8 mouse cellular contexts compared by ENCODE assay signal in the genomic region with DNA sequence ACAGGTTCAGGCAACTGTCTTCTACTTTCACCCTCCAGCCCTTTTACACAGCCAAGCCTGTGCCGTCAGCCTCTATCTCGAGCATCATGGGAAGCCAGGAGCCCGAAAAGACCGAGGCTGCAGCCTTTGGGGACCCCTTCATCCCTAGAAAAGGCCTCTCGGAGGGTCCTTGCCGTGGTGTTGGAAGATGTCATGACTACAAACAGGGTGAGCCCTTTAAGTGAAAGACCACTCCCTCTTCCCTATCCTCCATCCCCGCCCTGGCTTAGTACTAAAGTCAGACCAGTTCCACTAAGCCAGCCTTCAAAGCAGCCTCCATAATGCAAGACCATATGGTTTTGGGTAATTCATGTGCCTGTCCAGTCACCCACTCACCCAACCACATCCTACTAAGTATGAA. TPM values are rescaled to one million over a fixed set of nuclear protein-coding genes. Genes with fewer than 3 reads are reported as not detected.
DNase-seq lines count a peak whose midpoint lies in the region; ATAC-seq and TF ChIP-seq lines count a peak whose summit lies in the region.

No protein-coding gene starts in this region.

- peak overlapping the region; percentile 75 for H3K4me3 ChIP-seq in thymus, adult 2 months (ENCODE audit: control insufficient read depth, insufficient read depth, low read length)
- peak overlapping the region; percentile 84 for H3K4me3 ChIP-seq in limb, embryonic 12.5 days (replicated peaks)
- peak overlapping the region; percentile 81 for H3K4me3 ChIP-seq in stomach, embryonic 15.5 days (replicated peaks)

- H3K9me3 ChIP-seq in limb, embryonic 12.5 days: no peaks in the 10 kb centered on the region
- H3K9me3 ChIP-seq in stomach, embryonic 15.5 days: no peaks in the 10 kb centered on the region

- H3K4me2 ChIP-seq in limb, embryonic 12.5 days: peak overlapping the region; percentile 96
- H3K4me2 ChIP-seq in stomach, embryonic 15.5 days: peak overlapping the region; percentile 87

- H3K9ac ChIP-seq in limb, embryonic 12.5 days (replicated peaks): peak overlapping the region; percentile 87
- peak overlapping the region; percentile 81 for H3K9ac ChIP-seq in stomach, embryonic 15.5 days

- peak; percentile 16 to 18 for DNase-seq in frontal cortex, postnatal 36 days (ENCODE audit: low spot score in 2 of 2)
- DNase-seq in thymus, adult 2 months: no peak
- DNase-seq in thymus, postnatal 10 days (ENCODE audit: low spot score in 2 of 2): no peak
- no peak for DNase-seq in right cerebral cortex, postnatal 36 days (ENCODE audit: low spot score in 2 of 2)
- DNase-seq in ovary, postnatal 10 days (ENCODE audit: low spot score): no peak

- TF ChIP-seq POLR2A in thymus, adult 2 months (IDR thresholded peaks at IDR 0.05; ENCODE audit: control insufficient read depth, extremely low read depth, insufficient read depth, low read length, poor library complexity): no peak

- TF ChIP-seq CTCF in thymus, adult 2 months (IDR thresholded peaks at IDR 0.05; ENCODE audit: borderline replicate concordance, control insufficient read depth, extremely low read depth, insufficient read depth, low read length, poor library complexity): no peak

- peaks cover 9% of the 10 kb centered on the region for H3K4me1 ChIP-seq in thymus, adult 2 months (replicated peaks; ENCODE audit: control insufficient read depth, insufficient read depth, low read length)
- peaks cover 14% of the 10 kb centered on the region for H3K4me1 ChIP-seq in limb, embryonic 12.5 days (replicated peaks)
- peaks cover 19% of the 10 kb centered on the region for H3K4me1 ChIP-seq in stomach, embryonic 15.5 days

- ATAC-seq in frontal cortex, adult (ENCODE audit: low TSS enrichment): no peak
- ATAC-seq in limb, embryonic 12.5 days (ENCODE audit: insufficient number of reproducible peaks, insufficient read depth, low FRiP score, low TSS enrichment, low read depth): no peak
- no peak for ATAC-seq in stomach, embryonic 15.5 days (ENCODE audit: insufficient read depth, low FRiP score, low read depth)

- WGBS in thymus, adult 2 months: 8% methylated on average over 7 of the region's 7 CpGs
- 2% methylated on average over 7 of the region's 7 CpGs for WGBS in limb, embryonic 12.5 days
- 3% methylated on average over 7 of the region's 7 CpGs for WGBS in stomach, embryonic 15.5 days

- H3K27ac ChIP-seq in thymus, adult 2 months (ENCODE audit: control insufficient read depth, insufficient read depth, low read length): no peak overlapping the region
- peak overlapping the region; percentile 96 for H3K27ac ChIP-seq in limb, embryonic 12.5 days
- H3K27ac ChIP-seq in stomach, embryonic 15.5 days: peak overlapping the region; percentile 99

- peaks cover 32% of the 10 kb centered on the region for H3K36me3 ChIP-seq in thymus, adult 2 months (ENCODE audit: control insufficient read depth, insufficient read depth, low read length)
- peaks cover 59% of the 10 kb centered on the region for H3K36me3 ChIP-seq in limb, embryonic 12.5 days
- H3K36me3 ChIP-seq in stomach, embryonic 15.5 days: peaks cover 33% of the 10 kb centered on the region

- no peaks in the 10 kb centered on the region for H3K27me3 ChIP-seq in thymus, adult 2 months (ENCODE audit: control insufficient read depth, insufficient read depth, low read length)
- no peaks in the 10 kb centered on the region for H3K27me3 ChIP-seq in limb, embryonic 12.5 days
- H3K27me3 ChIP-seq in stomach, embryonic 15.5 days (replicated peaks): no peaks in the 10 kb centered on the region

RNA-seq across cellular contexts. Expression of a gene that starts 6.9 kb away (rescaled TPM):
- polyA plus RNA-seq in thymus, adult 2 months (2012; rRNA removed): 122 and 128 TPM in 2 replicates
- polyA plus RNA-seq in limb, embryonic 12.5 days (2016; fragmentation: Nextera tagmentation; extraction: Ambion mirVana): 11.7 and 13.0 TPM in 2 replicates
- 12.2 and 13.8 TPM in 2 replicates for polyA plus RNA-seq in stomach, embryonic 15.5 days (2015; fragmentation: Nextera tagmentation; extraction: Ambion mirVana)

RNA-seq across cellular contexts. Expression of a gene that starts 12.6 kb away (rescaled TPM):
- 191 and 212 TPM in 2 replicates for polyA plus RNA-seq in thymus, adult 2 months (2012; rRNA removed)
- 41.0 and 43.7 TPM in 2 replicates for polyA plus RNA-seq in limb, embryonic 12.5 days (2016; fragmentation: Nextera tagmentation; extraction: Ambion mirVana)
- 38.6 and 38.8 TPM in 2 replicates for polyA plus RNA-seq in stomach, embryonic 15.5 days (2015; fragmentation: Nextera tagmentation; extraction: Ambion mirVana)

RNA-seq across cellular contexts. Expression of a gene that starts 23.1 kb away (rescaled TPM):
- 8.1 and 9.4 TPM in 2 replicates for polyA plus RNA-seq in thymus, adult 2 months (2012; rRNA removed)
- polyA plus RNA-seq in limb, embryonic 12.5 days (2016; fragmentation: Nextera tagmentation; extraction: Ambion mirVana): 16.8 and 17.8 TPM in 2 replicates
- polyA plus RNA-seq in stomach, embryonic 15.5 days (2015; fragmentation: Nextera tagmentation; extraction: Ambion mirVana): 5.7 and 7.2 TPM in 2 replicates

RNA-seq across cellular contexts. Expression of a gene that starts 39.7 kb away (rescaled TPM):
- polyA plus RNA-seq in thymus, adult 2 months (2012; rRNA removed): 92.3 and 131 TPM in 2 replicates
- polyA plus RNA-seq in limb, embryonic 12.5 days (2016; fragmentation: Nextera tagmentation; extraction: Ambion mirVana): 77.2 and 79.4 TPM in 2 replicates
- polyA plus RNA-seq in stomach, embryonic 15.5 days (2015; fragmentation: Nextera tagmentation; extraction: Ambion mirVana): 49.7 and 55.4 TPM in 2 replicates

RNA-seq across cellular contexts. Expression of a gene that starts 47.3 kb away (rescaled TPM):
- 10.4 and 14.1 TPM in 2 replicates for polyA plus RNA-seq in thymus, adult 2 months (2012; rRNA removed)
- 15.9 and 18.0 TPM in 2 replicates for polyA plus RNA-seq in limb, embryonic 12.5 days (2016; fragmentation: Nextera tagmentation; extraction: Ambion mirVana)
- polyA plus RNA-seq in stomach, embryonic 15.5 days (2015; fragmentation: Nextera tagmentation; extraction: Ambion mirVana): 13.4 and 14.8 TPM in 2 replicates

Comparison
In these comparisons a context has a peak if more than half of its experiments do, and no peak if none do; other contexts are left out.
1. DNase-seq: peak in frontal cortex, postnatal 36 days (2 of 2); none in thymus, adult 2 months (single experiment), thymus, postnatal 10 days (0 of 2), right cerebral cortex, postnatal 36 days (0 of 2) and ovary, postnatal 10 days (single experiment).
2. Peak in every context shown above with its lines, with median percentiles within 50 percentile points of each other: H3K4me3 ChIP-seq.